Mouse (Mus musculus) stomach, postnatal 0 days (tissue): ENCODE data around the gene Pcca.

Experiments
- CTCF ChIP-seq: IDR thresholded peaks from 2 replicates; pipeline ENCODE4 v1.5.1; 2016; ENCODE audit warnings: antibody characterized with exemption, low read depth, mild to moderate bottlenecking, moderate library complexity
- EP300 ChIP-seq: optimal IDR thresholded peaks from 2 replicates; pipeline ENCODE3; 2016; ENCODE audit warnings: antibody characterized with exemption

DNA sequence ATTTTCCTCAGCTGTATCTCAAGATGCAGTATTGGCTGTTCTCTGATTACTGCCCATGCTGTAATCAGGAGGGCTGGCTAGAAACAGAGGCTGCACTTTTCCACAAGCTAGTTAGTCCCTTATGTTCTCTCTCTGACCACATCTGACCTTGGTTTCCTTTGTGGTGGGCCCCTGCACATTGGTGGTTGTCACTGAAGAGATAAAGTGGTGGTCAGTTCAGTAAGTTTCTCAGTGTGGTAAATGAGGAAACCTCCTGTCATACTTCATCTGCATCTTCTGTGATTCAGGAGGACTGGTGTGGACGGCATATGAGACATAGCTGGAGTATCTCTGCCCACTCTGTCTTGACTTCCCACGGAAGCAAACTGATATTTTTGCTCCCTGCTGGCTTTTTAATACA, 254.1 kb downstream of the Pcca start:
- TF ChIP-seq CTCF (no peak), EP300 (no peak)
